Comparison of ENCODE assay signal across 8 mouse cellular contexts in the genomic region with DNA sequence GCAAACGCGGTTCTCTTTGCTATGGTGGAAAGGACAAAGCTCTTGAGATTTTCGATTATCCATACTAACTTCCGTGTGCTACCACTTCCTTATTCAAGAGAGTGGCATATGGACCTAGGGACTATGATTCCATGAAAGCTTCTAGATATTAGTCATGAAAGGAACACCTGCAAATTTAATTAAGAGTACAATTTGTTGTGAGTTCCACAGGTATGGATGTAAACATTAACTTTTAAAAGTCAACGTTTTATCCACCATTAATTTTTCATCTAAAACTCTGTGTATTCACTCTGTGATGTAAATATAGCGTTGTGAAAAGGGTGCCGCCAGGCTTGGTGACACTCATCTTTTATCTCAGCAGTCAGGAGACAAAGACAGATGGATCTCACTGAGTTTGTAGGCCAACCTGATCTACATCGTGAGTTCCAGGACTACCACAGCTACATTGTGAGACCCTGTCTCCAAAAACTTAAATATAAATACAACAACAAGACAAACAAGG. TPM values are rescaled to one million over a fixed set of nuclear protein-coding genes. Genes with fewer than 3 reads are reported as not detected.
DNase-seq lines count a peak whose midpoint lies in the region; ATAC-seq lines count a peak whose summit lies in the region.

No protein-coding gene starts in this region.

- H3K9me3 ChIP-seq in heart, embryonic 16.5 days (replicated peaks; ENCODE audit: control insufficient read depth, low read length), result no peaks in the 10 kb centered on the region
- H3K9me3 ChIP-seq in hindbrain, embryonic 15.5 days, result no peaks in the 10 kb centered on the region
- no peaks in the 10 kb centered on the region for H3K9me3 ChIP-seq in midbrain, embryonic 13.5 days

- H3K27me3 ChIP-seq in heart, embryonic 16.5 days (ENCODE audit: control insufficient read depth, insufficient read depth, low read length), result no peaks in the 10 kb centered on the region
- no peaks in the 10 kb centered on the region for H3K27me3 ChIP-seq in hindbrain, embryonic 15.5 days
- no peaks in the 10 kb centered on the region for H3K27me3 ChIP-seq in midbrain, embryonic 13.5 days

- intact Hi-C loops in left cerebral cortex, postnatal 36 days (cut with DNase I), result no loop called here

- H3K36me3 ChIP-seq in heart, embryonic 16.5 days (ENCODE audit: control insufficient read depth, insufficient read depth), result no peaks in the 10 kb centered on the region
- peaks cover 5% of the 10 kb centered on the region; the same call in 1 of the 2 replicates for H3K36me3 ChIP-seq in hindbrain, embryonic 15.5 days
- H3K36me3 ChIP-seq in midbrain, embryonic 13.5 days, result 0 out of 2 replicates have a peak, but pooled peaks cover 2% of the 10 kb centered on the region

- H3K4me2 ChIP-seq in heart, embryonic 16.5 days (ENCODE audit: low read depth, low read length), result peak overlapping the region; percentile 64
- peak overlapping the region; percentile 65 for H3K4me2 ChIP-seq in hindbrain, embryonic 15.5 days
- H3K4me2 ChIP-seq in midbrain, embryonic 13.5 days (replicated peaks), result peak overlapping the region; percentile 67

- H3K9ac ChIP-seq in heart, embryonic 16.5 days (ENCODE audit: low read length), result peak overlapping the region; percentile 85
- H3K9ac ChIP-seq in hindbrain, embryonic 15.5 days, result peak overlapping the region; percentile 75
- peak overlapping the region; percentile 81 for H3K9ac ChIP-seq in midbrain, embryonic 13.5 days (replicated peaks)

- H3K4me1 ChIP-seq in heart, embryonic 16.5 days (ENCODE audit: control insufficient read depth, insufficient read depth, low read length), result peaks cover 7% of the 10 kb centered on the region
- peaks cover 8% of the 10 kb centered on the region for H3K4me1 ChIP-seq in hindbrain, embryonic 15.5 days (replicated peaks)
- peaks cover 13% of the 10 kb centered on the region for H3K4me1 ChIP-seq in midbrain, embryonic 13.5 days (replicated peaks)

- no peak for ATAC-seq in heart, embryonic 16.5 days (replicated peaks; ENCODE audit: extremely low read depth, insufficient read depth, low FRiP score)
- no peak for ATAC-seq in hindbrain, embryonic 15.5 days (ENCODE audit: low FRiP score, low read depth)
- no peak for ATAC-seq in midbrain, embryonic 13.5 days

- DNase-seq in heart, adult 9 months (ENCODE audit: low spot score in 2 of 2), result no peak
- DNase-seq in NIH3T3 (ENCODE audit: low read depth), result peak; percentile 3
- no peak for DNase-seq in cerebellum, adult 9-11 months
- DNase-seq in left cerebral cortex, postnatal 36 days (ENCODE audit: low spot score in 2 of 2), result no peak
- DNase-seq in urinary bladder, adult 18-20 months (ENCODE audit: low spot score in 2 of 2), result no peak

- H3K27ac ChIP-seq in heart, embryonic 16.5 days (ENCODE audit: low read length), result no peak overlapping the region
- peak overlapping the region; percentile 84; the same call in 1 of the 2 replicates for H3K27ac ChIP-seq in hindbrain, embryonic 15.5 days (replicated peaks)
- H3K27ac ChIP-seq in midbrain, embryonic 13.5 days, result no peak overlapping the region

- WGBS in heart, embryonic 16.5 days, result 7% methylated on average over 8 of the region's 8 CpGs
- WGBS in hindbrain, embryonic 15.5 days, result 17% methylated on average over 8 of the region's 8 CpGs
- WGBS in midbrain, embryonic 13.5 days, result 20% methylated on average over 8 of the region's 8 CpGs

- H3K4me3 ChIP-seq in heart, embryonic 16.5 days (ENCODE audit: low read length), result peak overlapping the region; percentile 89
- peak overlapping the region; percentile 96 for H3K4me3 ChIP-seq in hindbrain, embryonic 15.5 days
- H3K4me3 ChIP-seq in midbrain, embryonic 13.5 days (replicated peaks), result peak overlapping the region; percentile 74

RNA-seq across cellular contexts. Expression of gene Zfp53, which starts 0.8 kb away (rescaled TPM):
- 5.6 and 6.9 TPM in 2 replicates for polyA plus RNA-seq in heart, embryonic 16.5 days (2015; fragmentation: Nextera tagmentation; extraction: Ambion mirVana)
- polyA plus RNA-seq in hindbrain, embryonic 15.5 days (2015; fragmentation: Nextera tagmentation; extraction: Ambion mirVana), result 9.4 and 9.5 TPM in 2 replicates
- 9.5 and 11.1 TPM in 2 replicates for polyA plus RNA-seq in midbrain, embryonic 13.5 days (2015; fragmentation: Nextera tagmentation; extraction: Ambion mirVana)
- total RNA-seq in left cerebral cortex, postnatal 36 days (2021), result 1 to 10 TPM; 3.6 to 4.5 TPM

RNA-seq across cellular contexts. Expression of gene Zfp51, which starts 39.4 kb away (rescaled TPM):
- 10.8 and 12.0 TPM in 2 replicates for polyA plus RNA-seq in heart, embryonic 16.5 days (2015; fragmentation: Nextera tagmentation; extraction: Ambion mirVana)
- polyA plus RNA-seq in hindbrain, embryonic 15.5 days (2015; fragmentation: Nextera tagmentation; extraction: Ambion mirVana), result 11.7 and 12.7 TPM in 2 replicates
- polyA plus RNA-seq in midbrain, embryonic 13.5 days (2015; fragmentation: Nextera tagmentation; extraction: Ambion mirVana), result 16.1 and 16.4 TPM in 2 replicates
- 1 to 10 TPM; 3.4 to 5.3 TPM for total RNA-seq in left cerebral cortex, postnatal 36 days (2021)

RNA-seq across cellular contexts. Expression of gene Zfp52, which starts 45.8 kb away (rescaled TPM):
- polyA plus RNA-seq in heart, embryonic 16.5 days (2015; fragmentation: Nextera tagmentation; extraction: Ambion mirVana), result 4.3 and 4.9 TPM in 2 replicates
- 2.2 and 2.3 TPM in 2 replicates for polyA plus RNA-seq in hindbrain, embryonic 15.5 days (2015; fragmentation: Nextera tagmentation; extraction: Ambion mirVana)
- polyA plus RNA-seq in midbrain, embryonic 13.5 days (2015; fragmentation: Nextera tagmentation; extraction: Ambion mirVana), result 0.84 and 1.2 TPM in 2 replicates
- 1 to 10 TPM; 4.9 to 7.5 TPM for total RNA-seq in left cerebral cortex, postnatal 36 days (2021)
